Mouse (Mus musculus) cerebellum, adult 11-12 months (tissue): ENCODE measurements around the gene Psmc2.

Experiments used
- DNase-seq: peaks from one replicate; pipeline ENCODE4 v3.0.0; 2022

The Psmc2 gene

DNA sequence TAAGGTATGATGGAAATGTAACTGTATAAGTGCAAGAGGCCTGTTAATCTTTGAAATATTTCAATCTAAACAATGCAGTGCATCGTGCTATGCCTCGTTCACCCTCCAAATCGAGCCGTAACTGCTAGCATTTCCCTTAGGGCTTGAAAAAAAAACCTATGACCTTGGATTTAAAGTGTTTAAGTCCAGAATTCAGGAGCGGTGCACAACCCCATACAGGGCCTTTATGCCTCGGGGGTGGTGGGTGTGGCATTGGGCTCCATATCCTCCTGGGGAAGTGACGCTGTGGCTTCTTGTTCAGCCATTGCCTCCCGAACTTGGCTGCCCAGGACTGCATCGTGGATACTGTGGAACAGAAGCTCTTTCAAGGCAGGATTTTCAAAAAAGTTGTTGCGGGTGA, 25.8 kb downstream of the Psmc2 start:
- no peak for DNase-seq

GRCm38 (mm10) chr5:21813994-21814393, 28.9 kb downstream of the Psmc2 start:
- no peak for DNase-seq

DNA sequence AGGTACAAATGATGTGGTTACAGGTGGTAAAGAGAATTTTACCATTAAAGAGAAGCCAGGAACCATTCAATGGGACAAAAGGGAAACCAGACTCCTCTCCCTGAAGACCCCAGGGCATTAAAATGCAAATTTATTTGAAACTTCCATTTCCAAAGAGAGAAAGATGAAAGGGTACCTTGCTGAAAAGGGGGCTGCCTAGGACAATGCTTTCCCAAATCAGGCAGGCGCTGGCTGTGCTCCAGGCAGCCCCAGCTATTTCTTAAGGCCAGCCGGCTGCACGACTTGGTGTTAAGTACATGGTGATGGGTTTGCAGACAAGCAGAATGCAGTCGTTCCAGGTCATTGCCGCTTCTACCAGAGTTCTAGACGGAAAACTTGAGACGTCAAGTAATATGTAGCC, 41.3 kb downstream of the Psmc2 start:
- DNase-seq = no peak

DNA sequence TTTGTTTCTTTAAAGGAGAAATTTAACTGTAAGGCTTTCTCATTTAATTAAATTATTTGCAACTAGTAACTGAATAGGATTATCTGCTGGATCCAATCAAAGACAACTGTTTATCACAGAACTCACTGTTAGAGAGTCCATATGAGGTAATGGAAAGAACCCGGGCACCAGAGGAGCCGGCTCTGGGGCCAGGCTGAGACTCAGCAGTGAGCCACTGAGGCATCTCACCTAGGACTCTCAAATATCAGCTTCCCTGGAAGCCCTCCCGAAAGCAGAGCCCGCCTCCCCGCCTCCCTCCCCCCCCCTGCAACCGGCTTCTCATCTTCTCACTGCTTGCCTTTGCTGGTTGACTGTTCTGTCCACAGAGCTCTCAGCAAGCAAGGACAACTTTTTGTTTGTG, 42.6 kb downstream of the Psmc2 start:
- no peak for DNase-seq

GRCm38 (mm10) chr5:21828855-21829254, 43.8 kb downstream of the Psmc2 start:
- no peak for DNase-seq

GRCm38 (mm10) chr5:21831761-21832160, 46.7 kb downstream of the Psmc2 start:
- no peak for DNase-seq

GRCm38 (mm10) chr5:21844676-21845075, 59.6 kb downstream of the Psmc2 start:
- DNase-seq = no peak

GRCm38 (mm10) chr5:21846616-21847290, 61.7 kb downstream of the Psmc2 start:
- no peak for DNase-seq

DNA sequence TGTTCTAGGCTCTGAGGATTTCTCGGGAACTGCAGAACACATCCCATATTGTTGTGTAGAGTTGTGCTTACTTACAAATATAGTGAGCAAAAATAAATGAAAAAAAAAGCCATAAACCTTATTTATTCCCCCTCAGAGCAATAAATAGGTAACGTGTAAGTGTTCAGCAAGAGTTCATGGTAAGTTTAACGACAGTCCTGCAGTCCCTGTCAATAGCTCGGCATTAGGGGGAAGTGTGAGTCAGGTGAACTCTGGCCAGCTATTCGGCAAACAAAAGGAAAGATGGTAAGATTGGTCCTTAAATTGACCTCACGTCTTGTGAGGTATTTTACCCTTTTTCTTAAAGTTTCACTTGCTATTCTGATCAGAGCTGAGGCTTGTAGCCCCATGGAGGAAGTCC, 62.4 kb downstream of the Psmc2 start:
- DNase-seq = no peak

DNA sequence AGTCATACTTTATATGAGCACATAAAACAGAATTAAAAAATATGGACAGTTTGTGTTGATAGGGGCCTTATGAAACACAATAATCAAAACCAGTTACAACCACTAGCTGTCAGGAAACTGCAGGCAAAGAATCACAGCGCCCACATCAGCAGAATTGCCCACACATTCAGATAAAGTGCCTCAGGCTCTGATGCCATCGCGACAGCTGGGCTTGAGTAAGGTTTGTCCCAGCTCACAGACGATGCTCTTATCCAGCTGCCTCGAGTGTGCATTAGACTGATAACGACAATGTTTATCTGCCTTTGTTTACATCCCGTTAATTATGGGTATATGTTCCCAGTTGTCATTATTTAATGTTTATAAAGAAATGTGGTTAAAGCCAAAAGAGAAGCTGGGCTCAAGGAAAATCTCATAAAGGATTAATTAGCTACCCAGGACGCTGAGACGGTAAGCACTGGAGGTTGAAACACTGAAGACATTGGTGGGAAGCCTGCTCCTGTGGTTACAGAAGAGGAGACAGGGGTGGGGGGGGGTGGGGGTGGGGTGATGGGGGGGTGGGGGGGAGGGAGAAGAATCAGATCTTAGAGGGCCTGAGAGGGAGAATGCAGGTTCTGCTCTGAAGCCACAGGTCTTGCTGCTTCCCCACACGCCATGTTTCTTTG, 66.7 kb downstream of the Psmc2 start:
- DNase-seq = no peak
